Mouse (Mus musculus): ENCODE data around the gene Syt5. TPM values are rescaled to one million over a fixed set of nuclear protein-coding genes. Genes with fewer than 3 reads are reported as not detected.
"Not testable (repeated sequence)": the region's sequence is repeated elsewhere in the genome, so short reads cannot be mapped to it uniquely, and the experiment has no call there.

The Syt5 gene
- total RNA-seq (2017): 1.0 TPM in 1 of 2 replicates, not detected in the other

- ATAC-seq (replicated peaks in 1 of 2; ENCODE audit: insufficient read depth in 1 of 2, low FRiP score in 2 of 2, low TSS enrichment in 1 of 2, low read depth in 1 of 2, poor library complexity in 2 of 2, severe bottlenecking in 2 of 2): peak in 1 of 2 experiments; percentile 15; a peak in 1 of 4 replicates
These were observed at the start of gene Syt5 for GRCm38 (mm10) chr7:4547221-4547641. Gene Syt5, minus strand, starts transcription at chr7:4547541.

GRCm38 (mm10) chr7:4597046-4597445 lies 49.7 kb upstream of the Syt5 start:
- peak; percentile 62 to 83 for ATAC-seq (replicated peaks in 1 of 2; ENCODE audit: insufficient read depth in 1 of 2, low FRiP score in 2 of 2, low TSS enrichment in 1 of 2, low read depth in 1 of 2, poor library complexity in 2 of 2, severe bottlenecking in 2 of 2)

GRCm38 (mm10) chr7:4581481-4581880 lies 34.1 kb upstream of the Syt5 start:
- ATAC-seq (replicated peaks in 1 of 2; ENCODE audit: insufficient read depth in 1 of 2, low FRiP score in 2 of 2, low TSS enrichment in 1 of 2, low read depth in 1 of 2, poor library complexity in 2 of 2, severe bottlenecking in 2 of 2): peak; percentile 72 to 86

DNA sequence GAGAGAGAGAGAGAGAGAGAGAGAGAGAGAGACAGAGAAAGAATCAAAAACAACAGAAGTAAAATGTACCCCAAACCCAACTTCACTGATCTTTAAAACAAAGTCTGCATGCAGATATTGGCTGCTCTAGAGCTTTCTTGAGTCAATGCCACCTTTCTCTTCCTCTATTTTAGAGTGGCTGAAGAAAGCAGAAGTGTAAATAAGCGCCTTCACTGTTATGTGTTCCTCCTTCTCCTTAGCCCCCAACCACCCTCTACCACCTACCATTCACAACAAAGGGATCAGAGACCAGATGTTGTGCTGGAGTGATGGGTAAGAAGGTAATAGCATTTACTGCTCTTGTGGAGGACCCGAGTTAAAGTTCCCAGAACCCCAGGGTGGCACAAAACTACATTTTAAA lies 25.0 kb upstream of the Syt5 start:
- peak; percentile 71 to 78 for ATAC-seq (replicated peaks in 1 of 2; ENCODE audit: insufficient read depth in 1 of 2, low FRiP score in 2 of 2, low TSS enrichment in 1 of 2, low read depth in 1 of 2, poor library complexity in 2 of 2, severe bottlenecking in 2 of 2)

DNA sequence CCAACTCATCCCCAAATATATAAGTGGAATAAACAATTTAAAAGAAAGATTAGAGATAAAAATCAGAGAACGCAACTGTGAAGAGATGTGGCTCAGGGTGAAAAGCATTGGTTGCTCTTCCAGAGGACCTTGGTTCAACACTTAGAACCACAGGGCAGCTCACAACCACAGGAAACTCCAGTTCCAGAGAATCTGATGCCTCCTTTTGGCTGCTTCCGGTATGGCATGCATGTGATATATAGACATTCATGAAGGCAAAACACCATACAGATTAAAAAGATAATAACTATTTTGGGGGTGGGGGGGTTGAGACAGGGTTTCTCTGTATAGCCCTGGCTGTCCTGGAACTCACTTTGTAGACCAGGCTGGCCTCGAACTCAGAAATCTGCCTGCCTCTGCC lies 15.3 kb upstream of the Syt5 start:
- no peak for ATAC-seq (replicated peaks in 1 of 2; ENCODE audit: insufficient read depth in 1 of 2, low FRiP score in 2 of 2, low TSS enrichment in 1 of 2, low read depth in 1 of 2, poor library complexity in 2 of 2, severe bottlenecking in 2 of 2)

DNA sequence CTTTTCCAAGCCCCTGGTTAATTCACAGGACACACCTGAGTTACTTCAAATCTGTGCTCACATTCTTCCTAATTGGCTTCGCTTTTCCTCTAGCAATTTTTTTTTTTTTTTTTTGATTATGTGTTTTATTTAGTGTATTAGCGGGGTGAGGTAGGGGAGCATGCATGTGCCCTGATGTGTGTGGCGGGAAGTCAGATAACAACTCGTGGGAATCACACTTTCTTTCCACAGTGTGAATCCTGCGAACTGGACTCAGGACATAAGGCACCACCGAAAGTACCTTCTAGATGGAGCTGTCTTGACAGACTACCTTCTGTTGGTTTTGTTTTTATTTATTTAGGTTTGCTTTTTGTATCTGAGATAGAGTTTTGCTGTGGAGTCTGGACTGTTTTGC lies 9.8 kb upstream of the Syt5 start:
- no peak for ATAC-seq (replicated peaks in 1 of 2; ENCODE audit: insufficient read depth in 1 of 2, low FRiP score in 2 of 2, low TSS enrichment in 1 of 2, low read depth in 1 of 2, poor library complexity in 2 of 2, severe bottlenecking in 2 of 2)

DNA sequence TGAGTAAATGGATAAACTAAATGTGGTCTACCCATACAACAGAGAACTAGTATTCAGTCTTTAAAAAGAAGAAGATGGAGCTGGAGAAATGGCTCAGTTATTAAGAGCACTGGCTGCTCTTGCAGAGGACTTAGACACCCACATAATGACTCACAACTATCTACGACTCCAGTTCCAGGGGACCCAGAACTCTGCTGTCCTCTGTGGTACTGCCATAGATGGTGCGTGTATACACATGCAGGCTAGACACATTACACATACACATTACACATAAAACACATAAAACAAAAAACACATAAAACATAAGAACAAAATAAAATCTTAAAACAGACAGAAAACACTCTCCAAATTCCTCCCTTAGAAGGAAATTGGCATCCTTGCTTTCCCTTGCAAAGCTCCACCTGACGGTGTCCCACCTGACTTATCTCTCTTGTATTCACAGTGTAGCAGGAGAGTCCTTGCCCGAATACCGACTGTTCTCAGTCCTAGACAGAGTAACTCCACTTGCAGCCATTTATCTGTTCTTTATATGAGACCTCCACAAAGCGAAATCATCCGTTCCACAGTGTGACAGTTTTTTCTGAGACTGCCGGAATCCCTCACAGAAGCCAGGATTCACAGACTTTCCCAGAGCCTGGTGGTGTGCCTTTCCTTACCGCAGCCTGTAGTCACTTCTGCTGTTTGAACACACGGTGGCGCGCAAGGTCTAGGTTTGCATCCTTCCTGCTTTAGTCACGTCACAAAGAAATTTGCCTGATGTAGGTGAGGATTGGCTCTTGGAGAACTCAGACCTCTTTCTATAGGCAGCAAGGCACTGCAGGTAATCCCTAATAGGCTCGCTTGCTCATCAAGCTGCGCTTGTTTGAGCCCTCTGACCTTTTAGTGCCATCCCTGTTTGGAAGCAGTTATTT lies 9.2 kb upstream of the Syt5 start:
- ATAC-seq (replicated peaks in 1 of 2; ENCODE audit: insufficient read depth in 1 of 2, low FRiP score in 2 of 2, low TSS enrichment in 1 of 2, low read depth in 1 of 2, poor library complexity in 2 of 2, severe bottlenecking in 2 of 2): peak; percentile 98 to 99

GRCm38 (mm10) chr7:4546591-4547131 lies 680 bp downstream of the Syt5 start:
- ATAC-seq (replicated peaks in 1 of 2; ENCODE audit: insufficient read depth in 1 of 2, low FRiP score in 2 of 2, low TSS enrichment in 1 of 2, low read depth in 1 of 2, poor library complexity in 2 of 2, severe bottlenecking in 2 of 2): peak; percentile 42 to 52; a peak in 3 of 4 replicates

GRCm38 (mm10) chr7:4546050-4546449 lies 1.3 kb downstream of the Syt5 start:
- no peak for ATAC-seq (replicated peaks in 1 of 2; ENCODE audit: insufficient read depth in 1 of 2, low FRiP score in 2 of 2, low TSS enrichment in 1 of 2, low read depth in 1 of 2, poor library complexity in 2 of 2, severe bottlenecking in 2 of 2)

GRCm38 (mm10) chr7:4542013-4542412 lies 5.3 kb downstream of the Syt5 start:
- no peak for ATAC-seq (replicated peaks in 1 of 2; ENCODE audit: insufficient read depth in 1 of 2, low FRiP score in 2 of 2, low TSS enrichment in 1 of 2, low read depth in 1 of 2, poor library complexity in 2 of 2, severe bottlenecking in 2 of 2)

DNA sequence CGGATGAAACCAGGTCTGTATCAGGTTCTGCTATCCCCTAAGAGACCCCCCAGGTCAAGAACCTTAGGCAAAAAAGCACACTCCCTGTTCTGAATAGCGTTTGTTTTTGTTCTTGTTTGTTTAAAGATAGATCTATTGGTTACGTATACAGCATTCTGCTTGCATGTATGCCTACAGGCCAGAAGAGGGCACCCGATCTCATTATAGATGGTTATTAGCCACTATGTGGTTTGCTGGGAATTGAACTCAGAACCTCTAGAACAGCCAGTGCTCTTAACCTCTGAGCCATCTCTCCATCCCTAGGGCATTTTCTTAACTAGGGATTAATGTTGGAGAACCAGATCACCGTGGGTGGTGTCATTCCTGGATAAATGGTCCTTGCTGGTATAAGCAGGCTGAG lies 6.0 kb downstream of the Syt5 start:
- ATAC-seq (replicated peaks in 1 of 2; ENCODE audit: insufficient read depth in 1 of 2, low FRiP score in 2 of 2, low TSS enrichment in 1 of 2, low read depth in 1 of 2, poor library complexity in 2 of 2, severe bottlenecking in 2 of 2): no peak

DNA sequence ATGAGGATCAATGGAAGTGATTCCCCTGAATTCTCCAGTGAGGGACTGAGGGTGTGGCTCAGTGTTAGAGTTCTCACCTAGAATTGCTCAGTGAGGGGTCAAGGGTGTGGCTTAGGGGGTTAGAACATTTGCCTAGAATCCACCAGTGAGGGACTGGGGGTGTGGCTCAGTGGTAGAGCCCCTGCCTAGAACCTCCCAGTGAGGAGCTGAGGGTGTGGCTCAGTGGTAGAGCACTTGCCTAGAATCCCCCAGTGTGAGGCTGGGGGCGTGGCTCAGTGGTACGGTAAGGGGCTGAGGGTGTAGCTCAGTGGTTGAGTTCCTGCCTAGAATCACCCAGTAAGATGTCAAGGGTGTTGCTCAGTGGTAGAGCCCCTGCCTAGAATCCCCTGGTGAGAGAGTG lies 8.3 kb downstream of the Syt5 start:
- ATAC-seq (replicated peaks in 1 of 2; ENCODE audit: insufficient read depth in 1 of 2, low FRiP score in 2 of 2, low TSS enrichment in 1 of 2, low read depth in 1 of 2, poor library complexity in 2 of 2, severe bottlenecking in 2 of 2): no peak

DNA sequence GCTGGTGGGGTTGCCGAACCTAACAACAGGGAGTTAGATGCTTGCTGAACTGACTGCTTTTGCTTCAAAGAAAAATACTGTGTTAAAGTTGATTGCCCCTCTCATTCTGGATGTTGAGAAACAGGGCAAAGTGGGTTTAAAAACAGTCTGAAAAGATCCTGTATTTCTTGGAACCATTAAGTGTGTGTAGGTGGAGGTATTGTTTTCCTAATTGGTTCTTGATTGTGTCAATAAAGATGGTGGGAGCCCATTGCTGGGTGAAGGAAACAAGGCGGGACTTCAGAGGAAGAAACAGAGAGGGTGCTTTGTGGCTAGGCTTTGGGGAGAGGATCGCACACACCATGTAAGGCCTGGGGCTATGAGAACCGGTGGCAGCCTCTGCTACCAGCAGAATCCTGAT lies 10.2 kb downstream of the Syt5 start:
- no peak for ATAC-seq (replicated peaks in 1 of 2; ENCODE audit: insufficient read depth in 1 of 2, low FRiP score in 2 of 2, low TSS enrichment in 1 of 2, low read depth in 1 of 2, poor library complexity in 2 of 2, severe bottlenecking in 2 of 2)

GRCm38 (mm10) chr7:4536369-4536768 lies 11.0 kb downstream of the Syt5 start:
- ATAC-seq (replicated peaks in 1 of 2; ENCODE audit: insufficient read depth in 1 of 2, low FRiP score in 2 of 2, low TSS enrichment in 1 of 2, low read depth in 1 of 2, poor library complexity in 2 of 2, severe bottlenecking in 2 of 2): no peak

DNA sequence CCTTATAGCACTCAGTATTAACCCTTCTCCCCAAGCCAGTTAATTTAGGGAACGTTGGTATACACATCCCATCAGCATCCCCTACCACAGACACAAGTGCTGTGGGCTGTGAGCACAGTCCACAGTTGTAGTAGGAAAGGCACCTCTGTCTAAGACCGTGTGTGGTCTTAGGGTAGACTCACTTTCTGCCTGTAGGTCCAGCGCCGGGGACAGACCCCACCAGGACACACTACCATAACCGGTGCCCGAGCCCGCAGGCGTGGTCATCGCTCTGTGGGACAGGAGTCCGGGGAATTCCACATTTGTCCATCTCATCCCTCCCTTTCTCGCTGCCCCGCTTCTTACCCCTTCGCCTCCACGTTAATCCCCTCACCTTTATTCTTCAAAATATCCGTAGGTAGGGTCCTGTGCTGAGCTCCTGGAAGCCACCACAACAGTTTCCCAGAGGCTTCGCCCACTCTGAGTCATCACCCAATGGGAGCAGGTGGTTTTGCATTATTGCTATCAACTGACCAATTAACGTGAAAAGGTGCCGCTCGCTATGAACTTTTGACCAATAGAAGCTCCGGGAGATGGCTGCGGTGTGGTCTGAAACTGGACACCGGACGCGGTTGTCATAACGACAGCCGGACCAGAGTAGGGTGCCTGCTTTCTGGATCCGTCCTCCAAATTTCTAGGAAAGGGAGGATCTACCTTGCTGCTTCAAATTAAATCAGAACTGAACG lies 15.2 kb downstream of the Syt5 start, which contains the start of gene Dnaaf3:
Dnaaf3 (minus strand) TSS at position 449 of the 725 bp plus-strand sequence.
- peak; percentile 70 to 81 for ATAC-seq (replicated peaks in 1 of 2; ENCODE audit: insufficient read depth in 1 of 2, low FRiP score in 2 of 2, low TSS enrichment in 1 of 2, low read depth in 1 of 2, poor library complexity in 2 of 2, severe bottlenecking in 2 of 2)

- not testable (repeated sequence) for ATAC-seq (replicated peaks in 1 of 2; ENCODE audit: insufficient read depth in 1 of 2, low FRiP score in 2 of 2, low TSS enrichment in 1 of 2, low read depth in 1 of 2, poor library complexity in 2 of 2, severe bottlenecking in 2 of 2)
These were observed 17.2 kb downstream of the Syt5 start for GRCm38 (mm10) chr7:4530166-4530565.

DNA sequence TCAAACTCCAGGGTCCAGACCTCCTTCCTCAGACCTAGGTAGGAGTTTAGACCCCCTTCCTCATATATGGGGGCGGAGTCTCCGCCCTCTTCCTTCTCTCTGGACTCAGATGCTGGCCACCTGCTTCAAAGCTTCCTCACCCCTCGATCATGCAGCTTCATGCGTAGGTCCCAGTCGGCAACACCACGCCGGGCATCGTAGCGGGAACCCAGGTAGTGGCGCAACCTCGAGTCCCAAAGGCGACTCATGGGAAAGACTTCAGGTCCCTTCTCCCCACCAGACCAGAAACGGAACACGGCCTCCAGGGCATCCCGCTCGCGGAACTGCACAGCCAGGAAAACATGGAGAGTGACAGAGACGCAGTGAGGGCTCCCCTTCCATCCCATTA lies 20.0 kb downstream of the Syt5 start:
- 0 out of 4 replicates have a peak, but pooled peaks of 1 of the 2 experiments have one; percentile 5 for ATAC-seq (replicated peaks in 1 of 2; ENCODE audit: insufficient read depth in 1 of 2, low FRiP score in 2 of 2, low TSS enrichment in 1 of 2, low read depth in 1 of 2, poor library complexity in 2 of 2, severe bottlenecking in 2 of 2)
